15 mouse cellular contexts compared by ENCODE assay signal in genomic region chr1:51191872-51192613, GRCm38 (mm10).
A peak's percentile ranks its signal among the peaks of the same experiment; 100 is the strongest.
DNase-seq lines count a peak whose midpoint lies in the region; ATAC-seq and TF ChIP-seq lines count a peak whose summit lies in the region.
"Had no signal": no experiment of that assay in that cellular context is flagged by ENCODE, and none has a peak within 500 bp of the region (broad histone marks: within the 10 kb centered on the region; RNA-seq: fewer than 3 reads in every experiment).

No protein-coding gene starts in this region.

- ATAC-seq in frontal cortex, adult (ENCODE audit: low TSS enrichment): peak; percentile 71
- ATAC-seq: activated CD4-positive, CD25-positive, alpha-beta regulatory T cell, adult 4 months had no signal

- no peak for TF ChIP-seq CTCF in layer of hippocampus, adult 2 months (conservative IDR thresholded peaks at IDR 0.05)
- TF ChIP-seq CTCF in cortical plate, adult 2 months (IDR thresholded peaks at IDR 0.05; ENCODE audit: extremely low read depth, insufficient read depth, low read length): no peak

- H3K4me1 ChIP-seq in cortical plate, adult 2 months (ENCODE audit: control insufficient read depth, insufficient read depth, low read length): peaks cover 5% of the 10 kb centered on the region; the same call in 1 of the 2 replicates
- H3K4me1 ChIP-seq: limb, embryonic 13.5 days had no signal

- peak overlapping the region; percentile 21 for H3K27ac ChIP-seq in layer of hippocampus, adult 2 months
- H3K27ac ChIP-seq in cortical plate, adult 2 months (ENCODE audit: insufficient read depth, low read length): peak overlapping the region; percentile 34; the same call in 1 of the 2 replicates
- H3K27ac ChIP-seq: limb, embryonic 13.5 days; lung, embryonic 15.5 days had no signal

- no peak for TF ChIP-seq POLR2A in cortical plate, adult 2 months (IDR thresholded peaks at IDR 0.05; ENCODE audit: extremely low read depth, insufficient read depth, low read length)

- no peak for DNase-seq in frontal cortex, postnatal 25 days (ENCODE audit: low spot score in 2 of 2)
- DNase-seq in layer of hippocampus, adult 2 months (ENCODE audit: low spot score in 2 of 2): peak in 1 of 2 experiments; percentile 10
- no peak for DNase-seq in layer of hippocampus, adult 18-20 months (ENCODE audit: low spot score in 2 of 2)
- peak; percentile 15 for DNase-seq in NIH3T3 (ENCODE audit: low read depth)
- DNase-seq in kidney, postnatal 4 days: no peak
- DNase-seq in kidney, postnatal 14 days: no peak
- DNase-seq: gastrocnemius, postnatal 14 days; layer of hippocampus, postnatal 36 days; thymus, postnatal 14 days had no signal

- no peak overlapping the region for H3K4me3 ChIP-seq in layer of hippocampus, adult 2 months
- H3K4me3 ChIP-seq in cortical plate, adult 2 months (ENCODE audit: insufficient read depth, low read length): no peak overlapping the region
- H3K4me3 ChIP-seq: limb, embryonic 13.5 days; lung, embryonic 15.5 days; myocyte had no signal
